Mouse (Mus musculus) neural tube, embryonic 13.5 days (tissue): ENCODE data around the gene Trim25. TPM values are rescaled to one million over a fixed set of nuclear protein-coding genes. Genes with fewer than 3 reads are reported as not detected.

ENCODE experiments used
- ATAC-seq: fragments of 200-750 bp; cut with Nextera tagmentation; 2 replicates; pipeline ENCODE4 v1.8.0; 2017; ENCODE audit warnings: low read depth, mild to moderate bottlenecking, moderate TSS enrichment, moderate library complexity
- H3K27ac ChIP-seq: fragments of 300-500 bp; sonication (generic); replicated peaks from 2 replicates; pipeline ENCODE4 v1.5.1; 2015; ENCODE audit warnings: moderate library complexity, mild to moderate bottlenecking, inconsistent platforms
- H3K27me3 ChIP-seq: fragments of 300-500 bp; sonication (generic); 2 replicates; pipeline ENCODE4 v1.6.1; 2015; ENCODE audit warnings: mild to moderate bottlenecking, inconsistent platforms
- H3K36me3 ChIP-seq: fragments of 300-500 bp; sonication (generic); 2 replicates; pipeline ENCODE4 v1.6.1; 2015; ENCODE audit warnings: mild to moderate bottlenecking, inconsistent platforms
- H3K4me1 ChIP-seq: fragments of 300-500 bp; sonication (generic); replicated peaks from 2 replicates; pipeline ENCODE4 v1.6.1; 2015; ENCODE audit warnings: inconsistent platforms
- H3K4me2 ChIP-seq: fragments of 300-500 bp; sonication (generic); 2 replicates; pipeline ENCODE4 v1.6.1; 2015; ENCODE audit warnings: inconsistent platforms, mild to moderate bottlenecking, moderate library complexity
- H3K4me3 ChIP-seq: fragments of 300-500 bp; sonication (generic); 2 replicates; pipeline ENCODE4 v1.5.1; 2015; ENCODE audit warnings: mild to moderate bottlenecking, inconsistent platforms
- H3K9ac ChIP-seq: fragments of 300-500 bp; sonication (generic); 2 replicates; pipeline ENCODE4 v1.6.1; 2015; ENCODE audit warnings: moderate library complexity, mild to moderate bottlenecking, inconsistent platforms
- H3K9me3 ChIP-seq: fragments of 300-500 bp; sonication (generic); 2 replicates; pipeline ENCODE4 v1.6.1; 2016; ENCODE audit warnings: inconsistent platforms
- WGBS: fragments of 180-500 bp; shearing (Covaris S2); methylation state at CpG from one replicate; pipeline ENCODE4 v1.1.7; 2015; 5-methylcytosine and 5-hydroxymethylcytosine counted together
- polyA plus RNA-seq: library from polyadenylated mRNA; unstranded; fragments of >200 nt; fragmentation: Nextera tagmentation; extraction: Ambion mirVana; gene quantifications from 2 replicates; pipeline ENCODE4 v1.2.1, GENCODE M21; 2015

The Trim25 gene
- polyA plus RNA-seq, 1 experiment from 2014 or later: 5.0 TPM

GRCm38 (mm10) chr11:89058515-89059270 is 59.5 kb downstream of the Trim25 start:
- peak overlapping the region; percentile 91 for H3K4me3 ChIP-seq
- peak overlapping the region; percentile 82 for H3K4me2 ChIP-seq
- H3K27ac ChIP-seq: no peak overlapping the region
- H3K4me1 ChIP-seq: peaks cover 40% of the 10 kb centered on the region
- no peaks in the 10 kb centered on the region for H3K9me3 ChIP-seq
- no peak for ATAC-seq
- H3K27me3 ChIP-seq: no peaks in the 10 kb centered on the region
- H3K36me3 ChIP-seq: peaks cover 19% of the 10 kb centered on the region
- H3K9ac ChIP-seq: peak overlapping the region; percentile 91
- 75% methylated on average over 11 of the region's 11 CpGs for WGBS

GRCm38 (mm10) chr11:89059919-89060422 is 60.8 kb downstream of the Trim25 start:
- Histone ChIP-seq H3K4me2 (peak overlapping the region; percentile 82), H3K27ac (peak overlapping the region; percentile 79), H3K4me3 (peak overlapping the region; percentile 91), H3K9ac (peak overlapping the region; percentile 91), H3K9me3 (no peaks in the 10 kb centered on the region), H3K36me3 (peaks cover 6% of the 10 kb centered on the region; the same call in 1 of the 2 replicates), H3K4me1 (peaks cover 40% of the 10 kb centered on the region), H3K27me3 (no peaks in the 10 kb centered on the region)
- ATAC-seq: peak; percentile 85
- 0% methylated on average over 33 of the region's 33 CpGs for WGBS

- ATAC-seq: peak; percentile 95
- H3K27ac ChIP-seq: peak overlapping the region; percentile 79
- H3K4me3 ChIP-seq: peak overlapping the region; percentile 91
- H3K4me1 ChIP-seq: peaks cover 40% of the 10 kb centered on the region
- peak overlapping the region; percentile 82 for H3K4me2 ChIP-seq
- WGBS: under 1% methylated on average over 62 of the region's 63 CpGs
- H3K36me3 ChIP-seq: peaks cover 5% of the 10 kb centered on the region; the same call in 1 of the 2 replicates
- no peaks in the 10 kb centered on the region for H3K9me3 ChIP-seq
- H3K27me3 ChIP-seq: no peaks in the 10 kb centered on the region
- H3K9ac ChIP-seq: peak overlapping the region; percentile 91
Measured at GRCm38 (mm10) chr11:89060423-89061089, 61.4 kb downstream of the Trim25 start.

- peaks cover 33% of the 10 kb centered on the region for H3K4me1 ChIP-seq
- no peak overlapping the region for H3K4me2 ChIP-seq
- no peak overlapping the region for H3K27ac ChIP-seq
- ATAC-seq: no peak
- H3K27me3 ChIP-seq: no peaks in the 10 kb centered on the region
- no peaks in the 10 kb centered on the region for H3K9me3 ChIP-seq
- no peak overlapping the region for H3K4me3 ChIP-seq
- H3K36me3 ChIP-seq: no peaks in the 10 kb centered on the region
- 80% methylated on average over 7 of the region's 7 CpGs for whole genome bisulfite sequencing
- no peak overlapping the region for H3K9ac ChIP-seq
Measured at GRCm38 (mm10) chr11:89061362-89061761, 62.2 kb downstream of the Trim25 start.

GRCm38 (mm10) chr11:89064312-89064711 is 65.1 kb downstream of the Trim25 start:
- no peaks in the 10 kb centered on the region for H3K9me3 ChIP-seq
- H3K27me3 ChIP-seq: no peaks in the 10 kb centered on the region
- peaks cover 7% of the 10 kb centered on the region for H3K4me1 ChIP-seq
- no peak for ATAC-seq
- no peaks in the 10 kb centered on the region for H3K36me3 ChIP-seq
- H3K4me3 ChIP-seq: no peak overlapping the region
- H3K4me2 ChIP-seq: no peak overlapping the region
- WGBS: 93% methylated on average over 6 of the region's 6 CpGs
- no peak overlapping the region for H3K27ac ChIP-seq
- H3K9ac ChIP-seq: no peak overlapping the region

GRCm38 (mm10) chr11:89065297-89065696 is 66.1 kb downstream of the Trim25 start:
- Histone ChIP-seq H3K4me3 (no peak overlapping the region), H3K9ac (no peak overlapping the region), H3K27me3 (no peaks in the 10 kb centered on the region), H3K9me3 (no peaks in the 10 kb centered on the region), H3K4me1 (no peaks in the 10 kb centered on the region), H3K36me3 (no peaks in the 10 kb centered on the region), H3K27ac (no peak overlapping the region), H3K4me2 (no peak overlapping the region)
- WGBS: 95% methylated on average over 3 of the region's 3 CpGs
- ATAC-seq: no peak

- no peak overlapping the region for H3K27ac ChIP-seq
- no peak overlapping the region for H3K4me2 ChIP-seq
- H3K9me3 ChIP-seq: no peaks in the 10 kb centered on the region
- no peaks in the 10 kb centered on the region for H3K36me3 ChIP-seq
- no peak overlapping the region for H3K4me3 ChIP-seq
- H3K9ac ChIP-seq: no peak overlapping the region
- H3K27me3 ChIP-seq: no peaks in the 10 kb centered on the region
- ATAC-seq: no peak
- 78% methylated on average over 6 of the region's 6 CpGs for WGBS
- no peaks in the 10 kb centered on the region for H3K4me1 ChIP-seq
Measured at GRCm38 (mm10) chr11:89066126-89066525, 67.0 kb downstream of the Trim25 start.

GRCm38 (mm10) chr11:89066750-89067149 is 67.6 kb downstream of the Trim25 start, which contains the start of gene Dgke:
Dgke (minus strand) TSS chr11:89066850.
- Histone ChIP-seq H3K27ac (no peak within 1 kb of the TSS), H3K9ac (no peak within 1 kb of the TSS), H3K27me3 (no peaks in the 10 kb centered on the region), H3K4me1 (no peaks in the 10 kb centered on the region), H3K9me3 (no peaks in the 10 kb centered on the region), H3K4me2 (no peak within 1 kb of the TSS), H3K4me3 (no peak within 1 kb of the TSS), H3K36me3 (no peaks in the 10 kb centered on the region)
- ATAC-seq: no peak
- WGBS: 100% methylated on average over 1 of the region's 1 CpGs

- Histone ChIP-seq H3K36me3 (no peaks in the 10 kb centered on the region), H3K27me3 (no peaks in the 10 kb centered on the region), H3K27ac (no peak overlapping the region), H3K9ac (no peak overlapping the region), H3K4me1 (no peaks in the 10 kb centered on the region), H3K9me3 (no peaks in the 10 kb centered on the region), H3K4me2 (no peak overlapping the region), H3K4me3 (no peak overlapping the region)
- ATAC-seq: no peak
- 71% methylated on average over 6 of the region's 6 CpGs for WGBS
Measured at GRCm38 (mm10) chr11:89067301-89067822, 68.2 kb downstream of the Trim25 start.

GRCm38 (mm10) chr11:89067871-89068490 is 68.8 kb downstream of the Trim25 start:
- Histone ChIP-seq H3K36me3 (no peaks in the 10 kb centered on the region), H3K27ac (no peak overlapping the region), H3K9ac (no peak overlapping the region), H3K4me2 (no peak overlapping the region), H3K4me1 (no peaks in the 10 kb centered on the region), H3K4me3 (no peak overlapping the region), H3K9me3 (no peaks in the 10 kb centered on the region), H3K27me3 (no peaks in the 10 kb centered on the region)
- ATAC-seq: no peak
- 63% methylated on average over 11 of the region's 11 CpGs for WGBS

- Histone ChIP-seq H3K9ac (no peak overlapping the region), H3K4me3 (no peak overlapping the region), H3K27ac (no peak overlapping the region), H3K27me3 (no peaks in the 10 kb centered on the region), H3K9me3 (no peaks in the 10 kb centered on the region), H3K36me3 (no peaks in the 10 kb centered on the region), H3K4me1 (no peaks in the 10 kb centered on the region), H3K4me2 (no peak overlapping the region)
- ATAC-seq: no peak
- WGBS: 93% methylated on average over 14 of the region's 14 CpGs
Measured at GRCm38 (mm10) chr11:89068649-89069048, 69.5 kb downstream of the Trim25 start.

GRCm38 (mm10) chr11:89069303-89069702 is 70.1 kb downstream of the Trim25 start:
- Histone ChIP-seq H3K27ac (no peak overlapping the region), H3K4me1 (no peaks in the 10 kb centered on the region), H3K4me2 (no peak overlapping the region), H3K36me3 (no peaks in the 10 kb centered on the region), H3K9me3 (no peaks in the 10 kb centered on the region), H3K4me3 (no peak overlapping the region), H3K9ac (no peak overlapping the region), H3K27me3 (no peaks in the 10 kb centered on the region)
- WGBS: 26% methylated on average over 6 of the region's 6 CpGs
- ATAC-seq: no peak
